Mouse (Mus musculus) liver, adult 2 months (tissue): ENCODE measurements around the gene Cdk13. TPM values are rescaled to one million over a fixed set of nuclear protein-coding genes. Genes with fewer than 3 reads are reported as not detected.

Experiments
- DNase-seq: peaks from one replicate; pipeline ENCODE4 v3.0.0-alpha.2; 2011; ENCODE audit warnings: low read depth, low spot score; ENCODE audit errors: extremely low read depth
- H3K27ac ChIP-seq: fragments of 200-500 bp; replicated peaks from 2 replicates; pipeline ENCODE4 v1.5.1; 2012; ENCODE audit warnings: low read depth, mild to moderate bottlenecking, control low read depth, inconsistent platforms, low read length; ENCODE audit not compliant: insufficient read depth
- H3K27me3 ChIP-seq: fragments of 200-500 bp; 2 replicates; pipeline ENCODE4 v1.6.1; 2012; ENCODE audit warnings: mild to moderate bottlenecking, moderate library complexity, low read length, inconsistent platforms; ENCODE audit not compliant: control insufficient read depth, insufficient read depth
- H3K36me3 ChIP-seq: fragments of 200-500 bp; 2 replicates; pipeline ENCODE4 v1.6.1; 2012; ENCODE audit warnings: low read length, inconsistent platforms; ENCODE audit not compliant: control insufficient read depth, insufficient read depth
- H3K4me1 ChIP-seq: fragments of 200-500 bp; 2 replicates; pipeline ENCODE4 v1.6.1; 2011; ENCODE audit warnings: low read length; ENCODE audit not compliant: control insufficient read depth, insufficient read depth
- H3K4me3 ChIP-seq: fragments of 200-500 bp; 2 replicates; pipeline ENCODE4 v1.5.1; 2011; ENCODE audit warnings: low read depth, mild to moderate bottlenecking, control low read depth, low read length, moderate library complexity; ENCODE audit not compliant: insufficient read depth
- H3K79me2 ChIP-seq: fragments of 200-500 bp; 2 replicates; pipeline ENCODE4 v1.6.1; 2012; ENCODE audit warnings: inconsistent platforms, mild to moderate bottlenecking, low read length, moderate library complexity; ENCODE audit not compliant: control insufficient read depth, insufficient read depth
- H3K9ac ChIP-seq: fragments of 200-500 bp; 2 replicates; pipeline ENCODE4 v1.6.1; 2012; ENCODE audit warnings: low read depth, mild to moderate bottlenecking, control low read depth, inconsistent platforms, low read length
- CTCF ChIP-seq: fragments of 200-500 bp; IDR thresholded peaks from 2 replicates; pipeline ENCODE4 v1.5.1; 2011; ENCODE audit warnings: low read depth, low read length, control low read depth
- POLR2A ChIP-seq: fragments of 200-500 bp; IDR thresholded peaks from 2 replicates; pipeline ENCODE4 v1.6.1; 2011; ENCODE audit warnings: low read length, control low read depth; ENCODE audit not compliant: insufficient read depth; ENCODE audit errors: extremely low read depth
- WGBS: fragments of 180-500 bp; shearing (Covaris S2); methylation state at CpG from one replicate; pipeline ENCODE4 v1.1.7; 2018; 5-methylcytosine and 5-hydroxymethylcytosine counted together
- polyA plus RNA-seq: library from polyadenylated mRNA; depleted of rRNA; stranded (reverse); fragments of >200 nt; gene quantifications from 2 replicates; pipeline ENCODE4 v1.2.3, GENCODE M21; 2012; rRNA removed
- total RNA-seq: library from RNA; depleted of rRNA; stranded (reverse); fragments of >200 nt; gene quantifications from 2 replicates; pipeline ENCODE4 v1.2.3, GENCODE M21; 2014; rRNA removed

Gene Cdk13
- total and polyA plus RNA-seq, 2 experiments: 15.2 to 20.9 TPM

DNA sequence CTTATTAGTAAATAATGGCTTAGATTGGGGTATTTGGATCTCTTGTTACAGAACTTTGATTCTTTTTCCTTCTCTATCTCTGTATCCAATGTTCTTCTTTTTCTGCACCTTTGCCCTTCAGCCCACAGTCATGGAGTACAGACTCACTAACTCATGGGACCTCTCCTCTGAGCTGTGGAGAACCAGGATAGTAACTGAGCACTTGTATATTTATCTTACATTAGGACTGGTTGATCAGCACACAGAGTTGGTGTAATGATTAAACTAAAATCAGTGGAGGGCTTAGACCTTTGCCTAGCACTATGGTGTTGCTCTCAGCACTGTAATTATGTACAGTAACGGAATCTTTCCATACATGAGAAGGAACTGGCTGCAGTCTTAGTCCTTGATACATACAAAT, 133.8 kb downstream of the Cdk13 start:
- Histone ChIP-seq H3K79me2 (no peaks in the 10 kb centered on the region), H3K4me1 (peaks cover 5% of the 10 kb centered on the region; the same call in 1 of the 2 replicates), H3K4me3 (no peak overlapping the region), H3K9ac (no peak overlapping the region), H3K36me3 (no peaks in the 10 kb centered on the region), H3K27me3 (no peaks in the 10 kb centered on the region), H3K27ac (no peak overlapping the region)
- DNase-seq: peak; percentile 70
- TF ChIP-seq CTCF: no peak
- TF ChIP-seq POLR2A: no peak
- WGBS: 9% methylated on average over 1 of the region's 1 CpGs

- H3K9ac ChIP-seq: no peak overlapping the region
- H3K4me1 ChIP-seq: peaks cover 5% of the 10 kb centered on the region; the same call in 1 of the 2 replicates
- WGBS: 98% methylated on average over 1 of the region's 1 CpGs
- H3K36me3 ChIP-seq: no peaks in the 10 kb centered on the region
- H3K79me2 ChIP-seq: no peaks in the 10 kb centered on the region
- no peak for DNase-seq
- no peaks in the 10 kb centered on the region for H3K27me3 ChIP-seq
- H3K27ac ChIP-seq: no peak overlapping the region
- no peak overlapping the region for H3K4me3 ChIP-seq
- TF ChIP-seq POLR2A: no peak
- no peak for TF ChIP-seq CTCF
Observed at GRCm38 (mm10) chr13:17667380-17667779, 137.5 kb downstream of the Cdk13 start.

Other genes with a start within 250 kb of the Cdk13 start
- gene Mplkip, start 109.9 kb downstream of the Cdk13 start, total RNA-seq: 8.4 and 10.5 TPM in 2 replicates
- gene Mplkip, start 109.9 kb downstream of the Cdk13 start, polyA plus RNA-seq: 4.8 and 6.0 TPM in 2 replicates
- gene Sugct, start 109.5 kb downstream of the Cdk13 start, total RNA-seq: 22.8 and 25.4 TPM in 2 replicates
- 10.9 and 12.7 TPM in 2 replicates for gene Sugct, start 109.5 kb downstream of the Cdk13 start, polyA plus RNA-seq
- gene Rala, start 139.1 kb upstream of the Cdk13 start, total RNA-seq: 15.6 and 17.3 TPM in 2 replicates
- gene Rala, start 139.1 kb upstream of the Cdk13 start, polyA plus RNA-seq: 8.5 and 9.3 TPM in 2 replicates
- gene Yae1d1, start 188.3 kb upstream of the Cdk13 start, total RNA-seq: 16.3 and 18.4 TPM in 2 replicates
- 7.5 and 11.0 TPM in 2 replicates for gene Yae1d1, start 188.3 kb upstream of the Cdk13 start, polyA plus RNA-seq